Mouse (Mus musculus) intestine, embryonic 15.5 days (tissue): ENCODE measurements around the gene Fam177a. TPM values are rescaled to one million over a fixed set of nuclear protein-coding genes. Genes with fewer than 3 reads are reported as not detected.
"Not testable (repeated sequence)": the region's sequence is repeated elsewhere in the genome, so short reads cannot be mapped to it uniquely, and the experiment has no call there.

Source experiments
- ATAC-seq: fragments of 200-750 bp; cut with Nextera tagmentation; 2 replicates; pipeline ENCODE4 v1.8.0; 2017; ENCODE audit warnings: moderate TSS enrichment, moderate library complexity
- H3K27ac ChIP-seq: fragments of 300-500 bp; sonication (generic); 2 replicates; pipeline ENCODE4 v1.5.1; 2015; ENCODE audit warnings: mild to moderate bottlenecking, inconsistent platforms
- H3K27me3 ChIP-seq: fragments of 300-500 bp; sonication (generic); replicated peaks from 2 replicates; pipeline ENCODE4 v1.6.1; 2015; ENCODE audit warnings: inconsistent platforms
- H3K36me3 ChIP-seq: fragments of 300-500 bp; sonication (generic); 2 replicates; pipeline ENCODE4 v1.6.1; 2015; ENCODE audit warnings: inconsistent platforms
- H3K4me1 ChIP-seq: fragments of 300-500 bp; sonication (generic); replicated peaks from 2 replicates; pipeline ENCODE4 v1.6.1; 2015; ENCODE audit warnings: inconsistent platforms
- H3K4me2 ChIP-seq: fragments of 300-500 bp; sonication (generic); replicated peaks from 2 replicates; pipeline ENCODE4 v1.6.1; 2015; ENCODE audit warnings: mild to moderate bottlenecking, inconsistent platforms
- H3K4me3 ChIP-seq: fragments of 300-500 bp; sonication (generic); replicated peaks from 2 replicates; pipeline ENCODE4 v1.5.1; 2015; ENCODE audit warnings: inconsistent platforms
- H3K9ac ChIP-seq: fragments of 300-500 bp; sonication (generic); 2 replicates; pipeline ENCODE4 v1.6.1; 2015; ENCODE audit warnings: inconsistent platforms
- H3K9me3 ChIP-seq: fragments of 300-500 bp; sonication (generic); 2 replicates; pipeline ENCODE4 v1.6.1; 2016; ENCODE audit warnings: inconsistent platforms
- WGBS: fragments of 180-500 bp; shearing (Covaris S2); methylation state at CpG from one replicate; pipeline ENCODE4 v1.1.7; 2015; 5-methylcytosine and 5-hydroxymethylcytosine counted together
- polyA plus RNA-seq: library from polyadenylated mRNA; unstranded; fragments of >200 nt; fragmentation: Nextera tagmentation; extraction: Ambion mirVana; gene quantifications from 2 replicates; pipeline ENCODE4 v1.2.1, GENCODE M21; 2015

The Fam177a gene
- polyA plus RNA-seq, 1 experiment from 2014 or later = 21.7 TPM

DNA sequence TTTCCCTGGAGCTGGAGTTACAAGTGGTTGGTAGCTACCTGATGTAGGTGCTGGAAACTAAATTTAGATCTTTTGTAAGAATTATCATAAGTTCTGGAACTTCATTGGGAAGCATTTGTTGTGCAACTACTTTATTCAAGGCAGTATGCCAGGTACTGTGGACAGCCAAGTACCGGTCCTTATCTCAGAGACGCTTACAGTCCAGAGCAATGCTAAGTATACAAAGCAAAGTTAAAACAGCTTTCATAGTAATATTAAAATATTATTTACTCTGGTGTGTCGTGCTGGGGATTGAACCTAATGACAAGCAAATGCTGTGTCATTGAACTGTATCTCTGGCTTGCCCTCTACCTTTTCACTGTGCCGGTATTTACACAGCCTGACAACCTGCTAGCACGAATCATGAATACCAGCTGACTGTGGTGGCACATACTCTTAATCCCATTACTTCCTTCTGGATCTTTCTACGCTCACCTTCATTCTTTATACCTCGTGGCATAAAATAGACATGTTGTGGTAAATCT lies 42.8 kb downstream of the Fam177a start:
- not testable (repeated sequence) for H3K27ac ChIP-seq, H3K4me1 ChIP-seq, H3K4me3 ChIP-seq, H3K9me3 ChIP-seq, ATAC-seq, H3K27me3 ChIP-seq, H3K9ac ChIP-seq, H3K36me3 ChIP-seq, H3K4me2 ChIP-seq
- WGBS = no CpG with 5 or more reads among the region's 7 CpGs

DNA sequence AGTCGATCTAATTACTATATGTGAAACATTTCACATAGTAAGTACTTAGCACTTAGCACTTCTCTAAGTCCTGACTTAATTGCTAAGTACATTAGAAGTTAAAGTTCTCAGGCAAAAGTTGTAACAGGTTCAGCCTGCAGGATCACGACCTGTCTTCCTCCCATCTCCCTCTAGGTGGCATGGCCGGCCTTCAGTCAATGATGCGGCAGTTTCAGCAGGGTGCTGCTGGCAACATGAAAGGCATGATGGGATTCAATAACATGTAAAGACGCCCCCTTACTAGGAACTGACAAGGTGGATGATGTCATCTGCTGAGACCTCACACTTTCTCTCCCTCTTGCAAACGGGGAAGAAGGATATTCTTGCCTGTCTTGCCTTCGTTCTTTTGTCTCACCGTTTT lies 63.4 kb downstream of the Fam177a start:
- H3K27me3 ChIP-seq, H3K9ac ChIP-seq, H3K4me1 ChIP-seq, H3K4me2 ChIP-seq, H3K4me3 ChIP-seq, ATAC-seq, H3K9me3 ChIP-seq, H3K27ac ChIP-seq, H3K36me3 ChIP-seq: not testable (repeated sequence)
- no CpG with 5 or more reads among the region's 8 CpGs for WGBS

DNA sequence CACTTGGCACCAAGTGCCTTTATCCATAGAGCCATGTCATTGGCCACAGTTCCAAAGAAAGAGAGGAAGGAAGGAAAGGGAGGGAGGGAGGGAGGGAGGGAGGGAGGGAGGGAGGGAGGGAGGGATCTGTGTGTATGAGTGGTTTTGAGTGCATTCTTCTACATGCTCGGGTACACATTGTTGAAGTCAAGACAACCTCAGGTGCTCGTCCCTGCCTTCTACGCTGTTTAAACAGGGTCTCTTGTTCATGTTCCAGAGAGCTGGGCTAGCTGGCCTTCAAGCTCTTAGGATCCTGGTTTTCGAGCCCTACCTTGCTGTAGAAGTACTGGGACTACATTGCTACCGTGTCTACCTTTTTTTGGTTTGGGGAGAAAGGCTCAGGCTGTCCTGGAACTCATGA lies 64.9 kb downstream of the Fam177a start:
- H3K27ac ChIP-seq, H3K9ac ChIP-seq, H3K4me1 ChIP-seq, H3K36me3 ChIP-seq, ATAC-seq, H3K9me3 ChIP-seq, H3K4me2 ChIP-seq, H3K4me3 ChIP-seq, H3K27me3 ChIP-seq: not testable (repeated sequence)
- no CpG with 5 or more reads among the region's 5 CpGs for WGBS

Other genes starting within 250 kb of the Fam177a start
- gene Gm20403, start 137.9 kb upstream of the Fam177a start, polyA plus RNA-seq = not detected in 2 replicates
- gene Baz1a, start 110.1 kb upstream of the Fam177a start, polyA plus RNA-seq = 21.3 and 29.1 TPM in 2 replicates
- 30.7 and 31.9 TPM in 2 replicates for gene 2700097O09Rik, start 44.4 kb upstream of the Fam177a start, polyA plus RNA-seq
- 157 and 171 TPM in 2 replicates for gene Srp54a, start 44.2 kb upstream of the Fam177a start, polyA plus RNA-seq
- gene Srp54b, start 30.6 kb downstream of the Fam177a start, polyA plus RNA-seq = 53.0 and 53.5 TPM in 2 replicates
- not detected in 2 replicates for gene 1700047I17Rik2, start 75.1 kb downstream of the Fam177a start, polyA plus RNA-seq
- 64.8 and 77.5 TPM in 2 replicates for gene Srp54c, start 105.7 kb downstream of the Fam177a start, polyA plus RNA-seq
- gene 1110008L16Rik, start 175.1 kb downstream of the Fam177a start, polyA plus RNA-seq = 19.3 and 19.5 TPM in 2 replicates
- 10.9 and 11.3 TPM in 2 replicates for gene Ppp2r3c, start 178.5 kb downstream of the Fam177a start, polyA plus RNA-seq